Mouse (Mus musculus): Measurements from ENCODE around the gene Slc23a2. TPM values are rescaled to one million over a fixed set of nuclear protein-coding genes. Genes with fewer than 3 reads are reported as not detected.

The Slc23a2 gene
- polyA plus RNA-seq, 1 experiment from 2014 or later = 5.1 TPM

DNA sequence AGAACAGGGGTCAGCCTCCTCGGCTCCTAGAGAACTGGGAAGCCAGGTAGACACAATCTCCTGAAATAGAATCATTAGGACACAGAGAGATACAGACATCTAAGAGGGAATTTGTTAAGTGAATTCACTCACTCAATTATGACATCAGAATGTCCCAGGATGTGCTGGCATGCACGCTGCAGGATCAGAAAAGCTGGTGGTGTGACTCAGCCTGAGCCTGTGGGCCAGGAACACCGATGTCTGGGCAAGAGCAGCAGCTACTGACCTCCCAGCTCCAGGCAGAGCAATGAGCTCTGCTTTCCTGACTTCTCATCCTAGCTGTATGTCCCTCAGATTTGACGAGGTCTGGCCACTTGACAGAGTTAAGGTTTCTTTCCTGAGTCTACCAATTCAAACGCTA, 7.8 kb upstream of the Slc23a2 start:
- Histone ChIP-seq H3K4me1 (peaks cover 10% of the 10 kb centered on the region), H3K9me3 (replicated peaks) (no peaks in the 10 kb centered on the region), H3K27ac (no peak overlapping the region), H3K27me3 (replicated peaks) (peaks cover 30% of the 10 kb centered on the region), H3K36me3 (no peaks in the 10 kb centered on the region), H3K4me3 (no peak overlapping the region), H3K4me2 (no peak overlapping the region), H3K9ac (no peak overlapping the region)
- 37% methylated on average over 5 of the region's 5 CpGs for WGBS (ENCODE audit: insufficient replicate concordance)
- ATAC-seq = no peak

DNA sequence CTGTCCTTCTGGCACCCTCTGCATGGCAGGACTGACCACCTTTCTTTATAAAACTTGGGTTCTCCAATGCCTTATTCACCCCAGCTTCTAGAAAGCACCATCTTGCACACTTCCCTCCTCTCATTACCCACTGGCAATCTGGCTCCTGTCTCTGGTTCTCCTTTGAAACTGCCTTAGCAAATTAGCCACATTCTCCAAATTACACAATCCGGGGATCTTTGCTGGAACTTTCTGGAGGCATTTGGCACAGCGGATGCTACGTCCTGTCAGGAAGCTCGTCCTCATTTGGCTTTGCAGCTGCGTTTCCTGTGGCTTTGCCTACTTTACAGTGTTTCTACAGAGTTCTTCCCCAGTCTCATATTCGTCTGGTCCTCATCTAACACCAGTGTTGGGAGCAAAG, 6.7 kb upstream of the Slc23a2 start:
- WGBS (ENCODE audit: insufficient replicate concordance) = 24% methylated on average over 6 of the region's 6 CpGs
- no peak overlapping the region for H3K27ac ChIP-seq
- H3K4me1 ChIP-seq = peaks cover 21% of the 10 kb centered on the region
- ATAC-seq = no peak
- peaks cover 30% of the 10 kb centered on the region for H3K27me3 ChIP-seq (replicated peaks)
- no peak overlapping the region for H3K4me3 ChIP-seq
- no peak overlapping the region for H3K4me2 ChIP-seq
- H3K9me3 ChIP-seq (replicated peaks) = no peaks in the 10 kb centered on the region
- no peaks in the 10 kb centered on the region for H3K36me3 ChIP-seq
- H3K9ac ChIP-seq = no peak overlapping the region

DNA sequence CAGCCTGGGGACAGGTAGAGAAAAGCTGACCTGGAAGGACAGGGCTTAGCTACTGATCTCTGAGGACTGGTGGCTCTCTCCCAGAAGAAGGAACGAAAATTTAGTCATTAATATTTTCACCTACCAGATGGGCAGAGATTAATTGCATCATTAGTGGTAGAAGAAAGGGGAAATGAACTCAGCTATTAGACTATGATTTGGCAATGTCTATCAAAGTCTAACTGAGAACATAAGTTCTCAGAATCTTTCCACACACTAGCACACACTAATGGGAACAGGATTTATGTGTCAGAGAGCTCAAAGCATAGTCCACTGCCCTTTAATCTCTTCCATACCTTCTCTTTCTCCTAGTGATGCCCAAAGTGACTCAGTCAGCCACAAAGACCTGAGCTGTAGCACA, 6.0 kb upstream of the Slc23a2 start:
- H3K27ac ChIP-seq = no peak overlapping the region
- ATAC-seq = no peak
- WGBS (ENCODE audit: insufficient replicate concordance) = 53% methylated on average over 1 of the region's 1 CpGs

DNA sequence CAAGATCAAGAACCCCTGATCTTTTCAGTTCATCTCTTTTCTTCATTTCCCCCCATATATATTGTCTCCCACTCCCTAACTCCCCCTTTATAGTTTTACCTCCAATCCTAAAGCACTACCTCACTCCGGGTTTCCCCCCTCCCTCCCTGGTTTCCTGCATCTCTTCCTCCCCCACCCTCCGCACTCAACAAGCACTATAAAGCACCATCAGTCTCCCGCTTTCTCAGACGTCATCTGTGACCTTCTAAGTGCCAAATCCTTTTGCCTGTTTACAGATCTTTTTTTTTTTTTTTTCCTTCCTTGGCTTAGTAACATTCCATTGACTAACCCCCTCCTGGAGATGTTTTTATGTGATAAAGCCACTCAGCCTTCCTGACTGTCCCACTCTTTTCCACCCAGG, 1.6 kb upstream of the Slc23a2 start:
- ATAC-seq = no peak
- H3K27me3 ChIP-seq (replicated peaks) = peaks cover 34% of the 10 kb centered on the region

More for the DNA sequence above, 6.0 kb upstream of the Slc23a2 start:
- H3K9me3 ChIP-seq (replicated peaks) = no peaks in the 10 kb centered on the region
- peaks cover 30% of the 10 kb centered on the region for H3K27me3 ChIP-seq (replicated peaks)
- no peak overlapping the region for H3K4me2 ChIP-seq
- no peaks in the 10 kb centered on the region for H3K36me3 ChIP-seq
- H3K9ac ChIP-seq = no peak overlapping the region
- peaks cover 25% of the 10 kb centered on the region for H3K4me1 ChIP-seq
- no peak overlapping the region for H3K4me3 ChIP-seq

DNA sequence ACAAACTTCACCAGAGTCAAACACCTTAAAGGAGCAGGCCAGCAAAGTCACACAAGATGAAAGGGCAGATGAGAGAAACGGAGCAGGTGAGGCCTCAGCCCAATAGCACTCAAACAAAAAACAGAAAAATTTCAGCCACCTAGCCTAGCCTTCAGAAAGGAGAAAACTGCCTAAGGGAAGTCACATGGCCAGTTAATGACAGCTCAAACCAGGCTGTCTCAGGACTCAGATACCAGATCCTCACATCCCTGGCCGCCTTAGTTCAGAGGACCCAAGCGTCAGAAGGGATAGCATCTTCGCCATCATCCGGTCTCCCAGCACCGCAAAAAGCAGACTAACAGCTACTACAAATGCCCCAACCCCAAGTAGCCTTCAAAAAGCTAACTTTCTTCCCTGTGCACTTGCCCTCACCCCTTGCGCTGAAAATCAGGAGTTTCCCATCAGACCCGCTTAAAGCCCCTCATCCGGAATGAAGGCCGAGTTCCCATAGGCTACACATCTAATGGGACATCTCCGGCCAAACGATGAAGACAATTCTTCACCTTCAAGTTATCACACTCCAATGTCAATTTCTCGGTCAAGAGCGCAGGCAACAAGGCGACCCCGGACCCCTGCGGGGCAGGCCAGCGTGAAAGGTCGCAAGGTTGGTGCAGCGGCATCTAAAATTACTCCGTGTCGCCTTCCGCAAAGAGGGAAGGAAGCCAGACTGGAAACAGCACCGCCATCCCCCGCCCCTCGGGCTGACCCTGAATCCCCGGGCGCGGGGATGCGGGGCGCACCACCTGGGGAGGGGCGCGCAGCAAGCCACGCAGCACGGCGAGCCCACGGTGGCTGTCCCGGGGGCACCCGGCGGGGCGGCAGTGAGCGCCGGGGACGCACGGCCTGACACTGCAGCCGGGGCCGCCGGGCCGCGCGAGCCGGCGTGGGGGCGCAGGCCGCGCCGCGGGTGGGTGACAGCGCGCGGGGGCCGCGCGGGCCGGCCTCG, 673 bp downstream of the Slc23a2 start:
- Histone ChIP-seq H3K27ac (0 out of 2 replicates have a peak overlapping the region, but pooled peaks have one; percentile 20), H3K4me1 (peaks cover 41% of the 10 kb centered on the region), H3K9ac (peak overlapping the region; percentile 81), H3K27me3 (replicated peaks) (peaks cover 14% of the 10 kb centered on the region; the same call in 1 of the 2 replicates), H3K9me3 (replicated peaks) (no peaks in the 10 kb centered on the region), H3K4me2 (peak overlapping the region; percentile 99), H3K4me3 (peak overlapping the region; percentile 86), H3K36me3 (peaks cover 4% of the 10 kb centered on the region; the same call in 1 of the 2 replicates)
- ATAC-seq = peak; percentile 40; the same call in 1 of the 2 replicates
- 4% methylated on average over 57 of the region's 66 CpGs for WGBS (ENCODE audit: insufficient replicate concordance)

More for the DNA sequence above, 1.6 kb upstream of the Slc23a2 start:
- 37% methylated on average over 4 of the region's 4 CpGs for WGBS (ENCODE audit: insufficient replicate concordance)
- no peaks in the 10 kb centered on the region for H3K9me3 ChIP-seq (replicated peaks)
- no peak overlapping the region for H3K4me3 ChIP-seq
- H3K4me2 ChIP-seq = no peak overlapping the region
- H3K4me1 ChIP-seq = peaks cover 37% of the 10 kb centered on the region
- H3K36me3 ChIP-seq = peaks cover 4% of the 10 kb centered on the region; the same call in 1 of the 2 replicates
- no peak overlapping the region for H3K27ac ChIP-seq
- H3K9ac ChIP-seq = no peak overlapping the region

DNA sequence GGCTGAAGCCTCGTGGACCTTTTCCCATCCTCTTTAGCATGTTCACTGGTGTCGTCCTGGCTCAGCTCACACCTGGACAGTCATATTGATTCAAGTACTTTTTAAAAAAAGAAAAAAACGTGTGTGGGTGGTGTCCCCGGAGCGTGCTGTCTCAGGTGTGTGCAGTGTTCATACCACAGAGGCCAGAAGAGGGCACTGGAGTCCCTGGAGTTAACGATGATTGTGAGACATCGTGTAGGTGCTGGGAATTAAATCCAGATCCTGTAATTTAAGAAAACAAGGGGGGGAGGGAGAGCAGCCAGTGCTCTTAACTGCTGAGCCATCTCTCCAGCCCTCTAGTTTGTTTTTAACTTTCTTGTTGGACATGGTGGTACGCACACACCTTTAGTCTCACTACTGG, 2.3 kb downstream of the Slc23a2 start:
- Histone ChIP-seq H3K4me3 (no peak overlapping the region), H3K4me1 (peaks cover 39% of the 10 kb centered on the region), H3K9ac (no peak overlapping the region), H3K36me3 (peaks cover 4% of the 10 kb centered on the region; the same call in 1 of the 2 replicates), H3K9me3 (replicated peaks) (no peaks in the 10 kb centered on the region), H3K27ac (no peak overlapping the region), H3K4me2 (no peak overlapping the region), H3K27me3 (replicated peaks) (peaks cover 14% of the 10 kb centered on the region; the same call in 1 of the 2 replicates)
- ATAC-seq = no peak
- 82% methylated on average over 8 of the region's 8 CpGs for whole genome bisulfite sequencing (ENCODE audit: insufficient replicate concordance)

DNA sequence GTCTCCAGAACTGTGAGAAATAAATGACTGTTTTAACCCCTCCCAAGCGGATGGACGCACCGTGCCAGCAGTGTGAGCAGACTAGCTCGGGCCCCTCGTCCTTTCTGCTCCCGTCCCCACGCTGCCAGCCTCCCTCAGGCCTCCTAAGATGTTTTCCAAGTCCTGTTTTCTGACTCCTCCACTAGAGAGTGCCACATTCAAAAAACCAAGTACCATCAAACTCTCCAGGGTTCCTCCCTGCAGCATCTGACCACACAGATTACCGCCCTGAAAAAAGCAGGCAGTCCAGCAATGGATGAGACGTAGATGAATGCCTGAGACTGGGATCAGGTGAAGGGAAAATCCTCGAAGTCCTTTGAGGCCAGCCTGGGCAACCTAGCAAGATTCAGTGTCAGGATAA, 4.4 kb downstream of the Slc23a2 start:
- Histone ChIP-seq H3K36me3 (peaks cover 4% of the 10 kb centered on the region; the same call in 1 of the 2 replicates), H3K27me3 (replicated peaks) (peaks cover 10% of the 10 kb centered on the region; the same call in 1 of the 2 replicates), H3K27ac (no peak overlapping the region), H3K4me1 (peaks cover 20% of the 10 kb centered on the region), H3K4me2 (no peak overlapping the region), H3K4me3 (no peak overlapping the region), H3K9ac (no peak overlapping the region), H3K9me3 (replicated peaks) (no peaks in the 10 kb centered on the region)
- no peak for ATAC-seq
- WGBS (ENCODE audit: insufficient replicate concordance) = 72% methylated on average over 10 of the region's 10 CpGs

DNA sequence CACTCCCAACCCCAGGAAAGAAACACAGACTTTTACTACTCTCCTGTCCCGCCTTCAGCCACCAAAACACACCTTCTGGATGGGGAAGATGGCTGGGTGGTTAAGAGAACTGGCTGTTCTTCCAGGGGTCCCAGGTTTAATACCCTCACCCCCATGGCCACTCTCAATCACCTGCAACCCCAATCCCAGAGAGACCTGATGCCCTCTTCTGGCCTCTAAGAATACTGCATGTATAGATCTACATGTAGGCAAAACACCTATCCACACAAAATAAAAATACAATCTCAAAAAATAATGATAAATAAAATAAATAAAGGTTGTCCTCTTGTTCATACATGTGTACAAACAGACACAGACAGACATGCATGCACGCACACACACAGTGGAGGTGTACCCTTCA, 5.8 kb downstream of the Slc23a2 start:
- H3K4me3 ChIP-seq = no peak overlapping the region
- H3K9me3 ChIP-seq (replicated peaks) = no peaks in the 10 kb centered on the region
- no peak overlapping the region for H3K9ac ChIP-seq
- H3K4me1 ChIP-seq = peaks cover 13% of the 10 kb centered on the region
- H3K27me3 ChIP-seq (replicated peaks) = 0 out of 2 replicates have a peak, but pooled peaks cover under 1% of the 10 kb centered on the region
- peaks cover 4% of the 10 kb centered on the region; the same call in 1 of the 2 replicates for H3K36me3 ChIP-seq
- no peak overlapping the region for H3K27ac ChIP-seq
- 76% methylated on average over 2 of the region's 2 CpGs for WGBS (ENCODE audit: insufficient replicate concordance)
- H3K4me2 ChIP-seq = no peak overlapping the region
- no peak for ATAC-seq

DNA sequence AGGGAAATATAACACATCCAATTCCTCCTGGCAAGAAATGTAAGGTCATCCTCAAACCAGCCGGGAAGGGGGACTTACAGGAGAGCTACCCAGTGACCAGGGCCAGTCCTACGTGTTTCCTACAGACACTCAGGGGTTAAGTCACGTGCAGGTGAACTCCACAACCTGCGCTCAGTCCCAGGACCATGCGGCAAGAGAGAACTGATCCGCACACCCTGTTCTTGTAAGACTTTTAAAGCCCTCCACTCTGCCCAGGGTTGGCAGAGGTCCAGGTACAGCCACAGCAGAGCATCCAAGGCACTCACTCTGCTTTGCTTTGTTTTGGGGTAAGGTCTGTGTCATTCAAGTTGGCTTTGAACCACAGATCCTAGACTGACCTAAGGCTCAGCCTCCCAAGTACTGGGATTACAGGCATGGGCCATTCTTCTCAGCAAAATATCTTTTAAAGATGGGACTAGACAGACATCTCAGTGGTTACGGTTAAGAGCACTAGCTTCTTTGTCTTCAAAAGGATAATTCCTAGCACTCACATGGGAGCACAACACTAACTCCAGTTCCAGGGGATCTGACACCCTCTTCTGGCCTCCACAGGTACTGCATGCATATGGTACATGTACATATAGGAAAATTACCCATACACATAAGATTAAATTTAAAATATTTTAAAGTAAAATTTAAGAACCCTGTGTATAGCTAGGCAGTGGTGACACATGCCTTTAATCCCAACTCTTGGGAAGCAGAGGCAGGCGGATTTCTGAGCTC, 8.9 kb downstream of the Slc23a2 start:
- Histone ChIP-seq H3K4me3 (no peak overlapping the region), H3K27me3 (replicated peaks) (no peaks in the 10 kb centered on the region), H3K9me3 (replicated peaks) (no peaks in the 10 kb centered on the region), H3K4me2 (no peak overlapping the region), H3K9ac (no peak overlapping the region), H3K27ac (no peak overlapping the region), H3K36me3 (no peaks in the 10 kb centered on the region), H3K4me1 (peaks cover 21% of the 10 kb centered on the region)
- ATAC-seq = no peak
- WGBS (ENCODE audit: insufficient replicate concordance) = 77% methylated on average over 8 of the region's 8 CpGs

DNA sequence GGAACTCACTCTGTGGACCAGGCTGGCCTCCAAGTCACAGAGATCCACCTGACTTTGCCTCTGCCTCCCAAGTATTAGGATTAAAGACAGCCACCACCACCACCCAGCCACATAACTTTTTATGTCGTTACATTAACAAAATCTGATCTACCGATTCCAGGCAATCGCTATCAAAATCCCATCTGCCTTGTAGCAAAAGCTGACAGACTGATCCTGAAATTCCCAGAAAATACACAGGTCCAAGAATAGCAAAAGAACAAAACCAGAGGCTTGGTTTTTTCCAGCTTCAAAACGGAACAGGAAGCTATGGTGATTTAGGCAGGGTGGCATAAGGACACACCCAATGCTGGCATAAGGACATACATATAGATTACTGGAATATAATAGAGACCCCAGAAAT, 10.2 kb downstream of the Slc23a2 start:
- Histone ChIP-seq H3K36me3 (no peaks in the 10 kb centered on the region), H3K27me3 (replicated peaks) (no peaks in the 10 kb centered on the region), H3K9me3 (replicated peaks) (no peaks in the 10 kb centered on the region), H3K4me1 (peaks cover 22% of the 10 kb centered on the region), H3K9ac (no peak overlapping the region), H3K4me2 (no peak overlapping the region), H3K4me3 (no peak overlapping the region), H3K27ac (no peak overlapping the region)
- no peak for ATAC-seq
- WGBS (ENCODE audit: insufficient replicate concordance) = 72% methylated on average over 4 of the region's 4 CpGs

DNA sequence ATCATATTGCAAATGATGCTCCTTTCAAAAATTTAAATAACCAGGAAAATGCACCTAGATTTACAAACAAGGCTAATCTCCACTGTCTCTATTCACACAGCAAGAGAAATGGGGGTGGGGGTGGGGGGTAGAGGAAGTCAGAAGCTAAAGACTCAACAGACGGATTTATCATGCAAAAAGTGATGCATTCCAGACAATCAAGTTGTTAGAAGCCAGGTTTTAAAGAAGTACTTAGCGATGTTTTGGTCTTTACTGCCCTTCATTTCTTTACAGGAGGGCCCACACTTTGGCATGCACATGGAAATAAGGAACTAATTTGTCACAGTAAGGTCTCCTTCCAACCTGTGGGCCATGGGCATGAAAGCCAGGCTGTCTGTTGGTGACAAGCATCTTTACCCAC, 11.5 kb downstream of the Slc23a2 start:
- H3K27me3 ChIP-seq (replicated peaks) = no peaks in the 10 kb centered on the region
- H3K36me3 ChIP-seq = no peaks in the 10 kb centered on the region
- H3K9ac ChIP-seq = no peak overlapping the region
- no peaks in the 10 kb centered on the region for H3K9me3 ChIP-seq (replicated peaks)
- H3K4me1 ChIP-seq = peaks cover 20% of the 10 kb centered on the region
- ATAC-seq = no peak
- H3K27ac ChIP-seq = no peak overlapping the region
- no peak overlapping the region for H3K4me3 ChIP-seq
- 52% methylated on average over 2 of the region's 2 CpGs for WGBS (ENCODE audit: insufficient replicate concordance)
- H3K4me2 ChIP-seq = no peak overlapping the region

DNA sequence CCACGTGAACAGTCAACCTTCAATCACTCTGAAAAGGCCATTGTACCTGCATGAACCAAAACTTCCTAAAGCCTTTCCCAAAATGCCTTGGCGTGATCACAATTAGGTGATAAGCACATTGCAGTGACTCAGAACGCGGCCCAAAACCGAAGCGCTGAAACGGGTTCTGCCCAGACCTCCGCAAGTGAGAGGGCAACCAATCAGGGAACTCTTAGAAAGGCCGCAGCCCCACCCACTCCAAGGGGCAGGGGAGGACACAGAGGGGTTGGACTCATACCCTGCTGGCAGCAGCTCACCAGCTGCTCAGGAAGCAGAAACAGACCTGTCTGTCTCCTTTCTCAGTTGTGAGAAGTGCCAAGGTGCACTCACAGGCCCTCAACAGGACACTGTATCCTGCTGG, 13.6 kb downstream of the Slc23a2 start:
- Histone ChIP-seq H3K9me3 (replicated peaks) (no peaks in the 10 kb centered on the region), H3K36me3 (no peaks in the 10 kb centered on the region)
- ATAC-seq = peak; percentile 78

More for the DNA sequence above, 13.6 kb downstream of the Slc23a2 start:
- Histone ChIP-seq H3K4me3 (peak overlapping the region; percentile 24), H3K4me2 (peak overlapping the region; percentile 61), H3K27ac (no peak overlapping the region), H3K27me3 (replicated peaks) (no peaks in the 10 kb centered on the region), H3K9ac (no peak overlapping the region), H3K4me1 (peaks cover 20% of the 10 kb centered on the region)
- WGBS (ENCODE audit: insufficient replicate concordance) = 4% methylated on average over 9 of the region's 9 CpGs
